Mouse (Mus musculus): ENCODE data around the gene Elmo2.

Elmo2 gene

DNA sequence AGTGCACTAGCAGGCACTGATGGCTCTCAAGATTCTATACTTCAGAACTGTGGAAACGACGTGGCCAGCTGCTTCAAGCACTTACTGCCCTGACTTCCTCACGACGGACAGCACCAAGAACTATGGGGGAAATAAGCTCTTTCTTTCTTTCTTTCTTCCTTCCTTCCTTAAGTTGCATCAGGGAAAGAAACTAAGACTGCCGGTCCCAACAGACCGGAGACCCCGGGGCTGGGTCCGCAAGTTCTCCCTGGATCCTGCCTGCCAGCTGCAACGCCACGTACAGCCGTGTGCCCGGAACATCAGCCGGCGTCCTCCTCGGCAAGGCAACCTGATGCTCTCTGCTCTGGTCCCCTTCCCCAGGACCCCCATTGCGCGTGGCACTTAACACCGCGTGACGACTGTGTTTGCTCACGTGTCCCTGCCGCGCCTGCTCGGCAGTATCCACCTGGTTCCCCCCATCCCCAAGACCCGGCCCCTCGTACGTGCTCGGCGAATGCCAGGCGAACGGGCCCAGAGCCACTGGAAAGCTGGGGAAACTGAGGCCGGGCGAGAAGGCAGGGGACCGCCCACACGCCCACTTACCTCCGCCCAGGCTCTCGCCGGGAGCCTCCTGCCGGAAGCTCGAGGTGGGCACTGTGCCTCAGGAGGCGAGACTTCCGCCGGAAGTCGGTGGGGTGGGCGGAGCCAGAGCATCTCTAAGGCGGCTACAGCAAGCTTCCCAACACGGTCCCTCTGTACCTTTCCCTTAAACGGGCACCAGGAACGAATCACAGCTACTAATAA is 38.9 kb downstream of the Elmo2 start, which contains the start of gene Slc35c2:
TSS of gene Slc35c2 (minus strand) at position 668 of the 783 bp plus-strand sequence.
- peak; percentile 96 to 97 for DNase-seq

DNA sequence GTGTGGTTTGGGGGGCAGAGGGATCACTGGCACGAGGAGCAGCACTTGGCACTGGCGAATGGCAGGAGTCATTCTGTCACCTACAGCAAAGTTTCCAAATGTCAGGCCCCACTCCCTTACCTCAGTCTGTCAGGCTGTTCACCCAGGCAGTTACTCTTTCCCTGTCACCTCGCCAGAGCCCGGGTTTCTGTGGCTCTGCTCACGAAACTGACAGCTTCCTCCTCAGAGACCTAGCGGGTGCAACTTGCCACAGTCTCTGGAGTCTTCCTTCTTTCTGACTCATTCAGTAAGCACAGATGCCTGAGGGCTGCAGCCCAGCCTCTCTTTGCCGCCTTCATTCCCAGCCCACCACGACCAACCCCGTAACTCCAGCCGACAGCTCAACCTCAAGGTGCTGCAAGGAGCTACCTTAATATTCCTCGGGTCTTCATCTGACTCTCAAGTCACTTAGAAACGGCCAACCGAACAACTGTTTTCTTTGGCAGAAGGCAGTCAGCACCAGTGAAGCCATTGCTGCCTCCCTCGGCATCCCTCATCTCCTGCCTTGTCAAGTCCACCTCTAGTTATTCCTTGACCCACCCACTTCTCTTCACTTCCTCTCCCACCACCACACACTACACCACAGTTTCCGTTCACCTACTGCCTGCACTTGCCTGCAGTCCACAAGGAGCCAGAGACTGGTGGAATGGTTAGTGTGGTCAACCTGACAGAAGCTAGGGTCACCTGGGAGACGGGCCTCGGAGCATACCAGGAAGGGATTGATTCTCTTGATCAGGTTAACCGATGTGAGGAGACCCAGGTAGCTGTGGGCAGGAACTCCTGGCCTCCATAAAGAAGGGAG is 39.7 kb downstream of the Elmo2 start:
- peak in 1 of 2 experiments; percentile 67 for DNase-seq

DNA sequence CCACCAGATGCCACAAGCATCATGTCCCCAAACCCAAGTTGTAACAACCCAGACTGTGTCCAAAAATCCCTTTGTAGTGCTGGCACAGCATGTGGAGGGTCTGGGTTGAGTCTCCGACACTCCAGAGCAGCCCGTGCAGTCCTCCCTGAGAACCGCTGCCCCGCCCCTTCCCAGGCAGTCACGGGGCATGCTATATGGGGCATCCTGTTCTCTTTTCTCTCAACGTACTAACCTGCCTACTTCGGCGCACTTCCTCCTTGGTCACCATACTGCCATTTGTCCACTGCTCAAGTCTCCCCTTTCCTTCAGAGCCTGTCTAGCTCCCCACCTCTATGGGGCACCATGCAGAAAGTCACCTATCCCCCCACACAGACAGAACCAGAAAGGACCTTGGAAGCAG is 40.7 kb downstream of the Elmo2 start:
- peak in 1 of 2 experiments; percentile 21 for DNase-seq

DNA sequence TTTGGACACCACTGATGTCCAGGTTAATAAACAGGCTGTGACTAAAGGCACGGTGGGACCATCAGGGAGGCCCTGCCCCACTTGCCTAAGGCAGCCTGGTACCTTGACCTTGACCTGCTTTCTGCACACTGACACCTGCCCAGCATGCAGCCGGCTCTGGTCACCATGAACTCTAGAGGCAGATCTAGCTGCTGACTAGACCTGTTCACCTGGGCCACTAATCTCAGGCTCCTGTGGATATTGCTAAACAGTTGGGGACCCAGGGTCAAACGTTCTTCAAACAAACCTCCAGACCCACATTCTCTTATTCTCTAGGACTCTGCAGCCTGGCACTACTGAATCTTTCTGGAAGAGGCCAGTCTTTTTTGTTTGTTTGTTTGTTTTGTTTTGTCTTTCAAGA is 41.2 kb downstream of the Elmo2 start:
- DNase-seq, result no peak

DNA sequence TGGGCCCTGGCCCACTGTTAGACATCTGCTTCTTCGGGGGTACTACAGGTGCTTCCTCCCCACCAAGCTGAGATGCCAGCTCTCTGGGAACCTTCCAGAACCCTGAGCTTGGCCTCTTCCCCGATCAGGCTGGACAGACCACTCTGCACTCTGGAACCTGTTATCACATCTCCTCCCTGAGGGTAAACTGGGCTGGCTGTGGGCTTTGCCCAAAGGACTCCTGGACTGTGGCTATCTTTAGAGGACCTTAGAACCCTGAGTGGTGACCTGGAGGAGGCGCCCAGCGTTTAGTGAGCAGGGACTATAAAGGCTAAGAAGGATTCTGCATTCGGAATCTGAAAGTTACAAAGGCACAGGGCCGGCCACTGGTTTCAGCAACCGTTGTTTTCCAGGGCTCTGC is 41.9 kb downstream of the Elmo2 start:
- DNase-seq, result no peak

DNA sequence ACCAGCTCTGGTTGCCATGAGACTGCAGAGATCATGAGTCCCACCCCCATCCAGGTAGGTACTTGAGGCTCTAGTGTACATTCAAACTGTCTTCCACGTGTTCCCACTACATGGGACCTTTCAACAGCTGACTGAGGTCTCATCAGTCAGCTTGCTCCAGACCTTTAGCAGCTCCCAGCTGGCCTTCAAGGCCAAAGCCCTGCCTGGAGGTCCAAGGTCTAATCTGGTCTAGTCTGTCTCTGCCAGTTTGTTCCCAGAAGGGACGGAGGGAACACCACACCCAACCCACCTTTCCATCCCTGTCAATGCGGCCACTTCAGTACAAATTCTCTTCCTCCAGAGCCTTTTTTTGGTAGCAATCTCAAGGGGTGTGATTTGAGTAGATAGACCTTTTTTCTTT is 42.6 kb downstream of the Elmo2 start:
- no peak for DNase-seq

DNA sequence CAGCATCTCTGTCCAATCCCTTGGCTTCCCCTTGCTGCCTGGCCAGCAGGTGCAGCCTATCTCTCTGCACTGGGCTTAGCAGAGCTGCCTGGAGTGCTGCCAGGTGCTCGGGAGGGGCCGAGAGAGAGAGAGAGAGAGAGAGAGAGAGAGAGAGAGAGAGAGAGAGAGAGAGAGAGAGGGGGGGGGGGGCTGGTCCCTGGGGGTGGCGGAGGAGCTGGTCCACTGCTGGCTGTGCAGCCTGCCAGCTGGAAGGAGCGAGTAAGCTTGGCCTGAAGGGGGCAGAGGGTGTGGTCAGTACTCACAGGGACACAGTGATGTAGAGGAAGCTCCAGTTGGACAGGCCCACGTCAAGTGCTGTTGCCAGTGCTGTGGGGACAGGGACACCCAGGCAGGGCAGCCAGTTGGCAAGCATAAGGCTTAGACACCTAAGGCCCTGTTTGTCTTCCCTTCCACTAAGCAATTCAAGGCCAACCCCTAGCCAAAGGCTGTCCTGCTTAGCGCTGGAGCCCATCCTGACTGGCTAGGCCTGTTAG is 44.4 kb downstream of the Elmo2 start:
- peak; percentile 70 to 74 for DNase-seq

DNA sequence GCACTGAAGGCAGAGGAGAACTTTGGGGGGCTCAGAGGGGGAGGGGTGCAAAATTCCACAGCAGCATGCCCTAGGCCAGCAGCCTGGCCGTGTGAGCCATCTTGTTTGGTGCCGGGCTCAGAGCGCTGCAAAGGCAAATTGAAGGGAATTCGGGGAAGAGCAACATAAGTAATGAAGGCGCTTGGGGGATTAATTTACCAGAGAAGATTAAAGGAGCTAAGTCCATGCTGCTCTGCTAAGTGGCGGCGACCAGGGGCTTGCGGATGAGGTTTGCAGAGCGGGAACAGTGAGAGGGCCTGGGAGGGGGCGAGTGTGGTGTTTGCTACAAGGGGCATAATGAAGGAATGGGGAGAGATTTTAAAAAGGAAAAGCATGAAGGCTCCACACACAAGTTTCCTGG is 46.9 kb downstream of the Elmo2 start:
- no peak for DNase-seq

DNA sequence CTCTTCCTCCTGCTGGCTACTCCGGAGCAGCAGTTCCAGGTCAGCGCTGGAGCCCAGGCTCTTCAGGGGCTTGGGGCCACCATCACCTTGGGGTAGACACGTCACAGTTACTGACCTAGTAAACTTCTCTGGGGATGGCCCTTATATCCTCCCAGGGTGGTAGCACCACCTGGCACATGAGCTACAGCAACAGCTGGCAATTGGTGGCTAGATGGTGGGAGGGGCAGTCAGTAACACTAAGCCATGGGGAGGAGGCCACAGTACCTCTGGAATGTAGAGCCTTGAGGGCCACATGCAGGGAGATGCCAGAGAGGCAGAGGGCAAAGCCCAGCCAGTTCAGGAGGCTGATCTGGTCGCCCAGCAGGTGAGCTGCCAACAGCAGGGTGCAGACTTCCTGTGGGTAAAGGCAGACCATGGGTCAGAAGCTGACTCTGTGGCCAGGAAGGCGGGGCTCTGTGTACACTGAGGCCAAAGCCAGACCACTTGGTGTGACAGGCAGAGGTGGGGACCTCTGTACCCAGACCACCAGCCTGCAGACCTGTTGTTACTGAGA is 49.0 kb downstream of the Elmo2 start:
- DNase-seq, result no peak

DNA sequence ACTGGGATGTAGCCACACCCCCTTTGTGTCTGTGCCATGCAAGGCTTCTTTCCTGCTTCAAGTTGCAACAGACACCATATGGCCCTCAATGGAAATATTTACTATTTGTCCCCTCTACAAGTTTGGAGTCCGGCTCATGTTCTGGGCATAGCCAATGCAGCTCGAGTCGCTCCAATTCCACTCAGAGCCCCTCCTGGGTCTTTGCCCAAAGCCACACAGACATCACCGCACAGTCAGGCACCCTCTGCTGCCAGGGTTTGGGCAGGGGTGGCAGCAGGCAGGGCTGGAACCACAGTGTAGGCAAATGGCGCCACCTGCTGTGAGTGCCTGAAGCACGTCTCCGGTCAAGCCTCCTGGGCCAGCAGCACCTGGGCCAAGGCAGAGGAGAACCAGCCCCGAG is 50.5 kb downstream of the Elmo2 start:
- DNase-seq, result peak; percentile 92 to 95

DNA sequence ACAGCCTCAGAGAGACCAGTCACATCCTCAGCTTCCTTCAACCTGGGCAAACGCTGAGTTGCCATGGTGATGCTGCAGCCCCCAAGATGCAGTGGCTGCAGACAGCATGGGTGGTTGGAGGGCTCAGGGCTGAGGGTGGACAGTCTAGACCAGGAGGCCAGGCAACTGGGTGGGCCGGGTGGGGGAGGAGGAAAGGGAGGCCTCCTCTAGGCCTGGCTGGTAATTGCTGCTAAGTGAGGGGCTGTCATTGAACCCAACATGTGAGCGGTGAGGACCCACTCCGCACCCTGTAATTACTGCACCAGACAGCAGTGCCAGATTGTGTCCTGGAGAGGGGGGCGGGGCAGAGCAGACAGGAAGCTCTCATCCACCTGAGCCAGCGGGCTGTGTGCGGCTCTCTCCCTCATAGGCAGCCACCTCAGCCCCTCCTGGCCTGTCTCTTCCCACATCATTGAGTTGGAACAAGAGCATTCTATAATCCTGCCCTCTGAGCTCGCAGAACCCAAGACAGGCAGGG is 51.1 kb downstream of the Elmo2 start:
- peak in 1 of 2 experiments; percentile 66 for DNase-seq

DNA sequence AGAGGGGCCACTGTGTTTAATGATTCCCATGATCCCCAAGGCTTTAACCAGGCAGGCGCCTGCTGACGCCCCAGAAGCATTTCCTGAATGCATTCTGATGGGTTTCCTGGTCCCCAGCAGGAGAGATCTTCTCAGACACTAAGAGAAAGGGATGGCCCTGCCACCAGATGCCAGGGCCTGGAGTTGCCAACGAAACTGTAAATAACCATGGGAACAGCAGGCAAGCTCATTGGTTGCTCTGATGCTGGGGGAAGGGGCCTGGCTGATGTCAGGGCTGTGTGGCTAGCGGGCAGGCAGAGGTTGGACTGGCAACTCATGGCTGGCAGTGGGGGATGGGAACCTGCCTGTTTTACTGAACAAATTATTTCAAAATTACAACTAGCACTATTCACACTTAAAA is 52.7 kb downstream of the Elmo2 start:
- no peak for DNase-seq

DNA sequence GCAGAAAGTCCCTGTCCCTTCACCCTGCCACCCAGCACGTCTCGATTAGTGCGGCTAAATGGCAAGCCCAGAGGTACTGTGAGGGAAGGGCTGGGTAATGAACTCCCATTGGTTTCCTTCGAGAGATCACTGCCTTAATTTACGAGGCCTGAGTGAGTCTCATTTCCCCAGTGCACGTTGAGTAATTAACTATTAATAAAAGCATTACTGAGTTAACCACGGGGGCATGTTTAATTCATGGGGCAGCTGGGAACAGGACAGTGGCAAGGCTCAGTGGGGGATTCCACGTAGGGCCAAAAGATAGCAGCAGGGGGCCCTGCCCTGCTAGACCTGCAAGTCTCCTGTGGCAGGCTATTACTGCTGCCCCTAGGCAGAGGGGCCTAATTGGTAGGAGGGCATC is 55.0 kb downstream of the Elmo2 start:
- DNase-seq, result peak in 1 of 2 experiments; percentile 21

DNA sequence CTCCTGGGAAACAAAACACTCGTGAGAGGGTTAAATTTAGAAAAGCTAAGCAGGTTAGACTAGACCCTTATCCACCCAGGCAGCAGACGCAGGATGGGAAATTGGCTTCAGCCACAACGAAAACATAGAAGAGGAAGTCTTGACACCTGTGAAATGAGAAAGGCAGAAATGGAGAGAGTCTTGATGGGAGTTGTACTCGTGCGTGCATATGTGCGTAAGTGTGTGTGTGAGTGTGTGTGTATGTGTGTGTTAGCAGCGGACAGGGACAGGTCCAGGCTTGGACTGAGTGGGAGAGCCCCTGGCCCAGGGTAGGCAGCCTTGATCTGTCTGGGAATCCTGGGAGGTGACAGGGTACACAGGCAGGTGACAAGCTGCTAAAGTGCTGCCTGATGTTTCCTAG is 55.4 kb downstream of the Elmo2 start:
- no peak for DNase-seq

DNA sequence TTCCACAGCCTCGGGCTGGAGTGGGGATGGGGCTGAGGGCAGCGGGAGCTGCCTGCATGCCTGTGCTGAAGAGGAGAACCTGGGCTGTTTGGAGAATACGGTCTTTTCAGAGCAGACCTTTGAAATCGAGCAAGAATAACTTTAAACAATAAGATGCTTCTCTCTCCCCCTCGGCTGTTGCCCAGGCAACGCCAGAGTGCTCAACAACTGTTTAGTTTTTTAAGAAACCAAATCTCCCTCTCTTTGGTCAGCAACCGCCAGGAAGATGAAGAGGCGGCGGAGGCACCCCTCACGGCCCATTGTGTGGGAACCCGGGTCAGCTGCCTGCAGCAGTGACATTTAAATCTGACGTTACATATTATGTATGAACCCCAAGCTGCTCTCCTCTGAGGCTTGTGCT is 59.5 kb downstream of the Elmo2 start:
- DNase-seq, result no peak

DNA sequence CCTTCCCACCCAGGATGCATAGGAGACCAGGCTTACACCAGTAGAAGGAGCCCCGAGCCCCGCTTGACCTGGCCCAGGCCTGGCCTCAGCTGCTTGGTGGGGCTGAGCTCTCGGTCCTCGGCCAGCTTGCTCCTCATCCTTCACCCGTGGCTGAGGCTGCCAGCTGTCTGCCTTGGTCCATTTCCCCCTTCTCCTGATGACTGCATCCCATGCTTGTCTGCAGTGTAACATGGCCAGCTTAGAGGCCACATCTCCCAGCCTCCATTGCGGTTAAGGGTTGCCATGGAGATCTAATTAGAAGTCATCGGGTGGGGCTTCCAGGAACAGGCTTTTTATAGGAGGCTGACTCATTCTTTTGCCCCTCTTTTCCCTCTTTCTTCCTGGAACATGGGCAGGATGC is 62.4 kb downstream of the Elmo2 start:
- DNase-seq, result no peak

DNA sequence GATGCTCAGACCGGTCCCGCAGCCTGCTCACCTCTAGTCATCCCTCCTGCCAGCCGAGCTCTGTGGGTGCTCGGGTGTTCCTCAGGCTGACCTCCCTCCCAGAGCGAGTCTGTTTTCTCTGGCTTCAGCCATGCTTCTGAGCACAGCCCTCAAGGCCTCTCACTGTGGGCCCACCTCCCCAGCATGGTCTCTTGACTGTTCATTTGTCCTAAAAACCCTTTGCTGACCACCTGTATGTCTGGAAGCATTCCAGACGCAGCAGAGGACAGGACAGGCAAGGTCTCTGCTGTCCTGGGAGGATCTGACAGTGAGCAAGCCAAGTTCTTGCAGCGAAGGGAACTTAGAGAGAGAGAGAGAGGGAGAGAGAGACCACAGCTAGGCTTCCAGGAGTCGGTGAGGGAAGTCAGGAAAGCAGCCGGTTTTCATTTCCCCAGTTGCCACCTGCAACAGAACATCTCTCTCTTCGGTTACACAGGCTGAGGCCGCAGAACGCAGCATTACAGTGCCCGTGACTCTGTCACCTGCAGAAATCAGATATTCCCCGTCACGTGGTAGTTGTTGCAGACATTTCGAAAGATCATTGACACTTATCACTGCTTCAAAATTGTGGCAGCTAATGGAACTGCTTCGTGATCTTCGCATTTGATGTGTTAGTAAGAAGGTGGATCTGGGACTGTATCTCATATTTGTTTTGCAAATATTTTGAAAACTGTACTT is 63.8 kb downstream of the Elmo2 start:
- DNase-seq, result no peak

DNA sequence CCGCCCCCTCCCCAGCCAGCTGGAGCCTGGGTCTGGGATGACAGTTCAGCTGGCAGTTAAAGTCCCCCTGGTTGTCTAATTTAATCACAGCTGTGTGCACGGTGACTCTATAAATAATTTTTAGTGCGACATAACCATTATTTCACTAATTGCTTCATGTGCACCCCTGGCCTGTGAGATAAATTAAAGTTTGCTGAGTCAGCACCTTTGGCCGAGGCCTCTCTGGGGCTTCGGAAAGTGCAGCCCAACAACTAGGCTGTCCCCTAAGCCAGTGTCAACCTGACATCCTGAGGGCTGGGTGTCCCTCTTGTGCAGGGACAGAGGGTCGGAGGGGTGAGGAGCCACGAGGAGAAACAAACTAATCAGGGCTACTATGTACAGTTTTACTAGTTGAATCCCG is 66.4 kb downstream of the Elmo2 start:
- DNase-seq, result no peak

DNA sequence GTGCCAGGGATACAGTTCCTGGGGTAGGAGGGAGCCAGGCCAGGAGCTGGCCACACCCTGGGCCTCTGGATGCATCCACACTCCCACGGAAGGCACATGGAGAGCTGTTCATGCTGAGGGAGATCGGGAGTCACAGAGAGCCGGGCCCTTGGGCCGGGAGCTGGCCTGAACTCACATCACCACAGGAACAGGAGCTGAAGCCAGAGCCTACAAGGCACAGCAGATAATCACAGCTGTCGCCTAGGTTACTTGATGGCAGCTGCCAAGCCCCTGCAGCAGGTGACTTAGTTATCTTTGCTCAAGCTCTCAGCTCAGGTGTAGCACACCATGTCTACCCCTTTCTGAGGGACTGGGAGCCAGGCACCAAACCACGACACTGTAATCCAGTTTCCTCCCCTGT is 68.0 kb downstream of the Elmo2 start:
- DNase-seq, result peak; percentile 47 to 51

DNA sequence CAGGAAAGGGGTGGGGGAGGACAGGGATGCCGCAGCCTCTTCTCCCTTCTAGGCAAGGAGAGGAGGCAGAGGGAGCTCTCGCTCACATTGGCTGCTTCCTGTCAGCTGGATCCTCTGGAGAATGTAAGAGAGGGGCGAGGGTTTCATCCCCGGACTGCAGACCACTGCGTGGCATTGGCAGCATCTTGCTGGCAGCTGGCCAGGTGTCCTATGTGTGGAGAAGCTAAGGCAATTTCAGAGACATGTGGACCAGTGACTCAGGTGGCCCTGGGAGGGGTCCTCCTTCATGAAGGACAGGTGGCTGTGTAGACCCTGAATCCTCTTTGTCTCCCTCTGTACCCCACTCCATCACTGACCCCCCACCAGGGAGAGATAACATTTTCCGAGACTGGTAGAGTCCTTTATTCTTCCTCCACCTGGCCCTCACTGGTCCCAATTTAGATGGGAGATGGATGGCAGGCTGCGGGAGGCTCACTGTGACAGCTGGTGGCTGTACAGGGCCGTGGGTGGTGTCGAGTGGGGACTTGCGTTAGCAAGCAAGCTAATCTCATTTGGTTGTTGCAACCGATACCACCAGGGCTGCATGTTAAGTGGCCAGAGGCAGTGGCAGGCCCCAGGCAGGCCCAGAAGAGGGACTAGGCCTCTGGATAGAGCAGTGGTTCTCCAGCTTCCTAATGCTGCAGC is 69.0 kb downstream of the Elmo2 start:
- DNase-seq, result peak; percentile 63 to 74

DNA sequence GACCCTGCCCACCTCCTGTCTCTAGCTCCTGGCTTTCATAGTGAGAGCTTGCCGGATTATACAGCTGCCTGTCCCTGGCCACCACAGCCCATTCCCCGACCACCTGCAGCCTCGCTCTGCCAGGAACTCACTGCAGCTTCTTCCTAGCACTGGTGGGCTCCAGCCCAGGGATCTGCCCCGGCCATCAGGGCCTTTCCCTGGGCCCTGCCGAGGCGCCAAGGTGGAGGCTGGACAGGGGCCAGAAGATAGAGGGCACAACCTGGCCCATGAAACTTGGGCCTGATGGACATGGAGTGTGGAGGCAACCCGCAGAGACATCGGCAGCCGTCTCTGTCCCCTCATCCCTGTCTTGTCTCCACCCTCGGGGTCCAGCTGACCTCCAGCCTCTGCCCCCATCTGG is 70.1 kb downstream of the Elmo2 start:
- peak; percentile 71 to 79 for DNase-seq

DNA sequence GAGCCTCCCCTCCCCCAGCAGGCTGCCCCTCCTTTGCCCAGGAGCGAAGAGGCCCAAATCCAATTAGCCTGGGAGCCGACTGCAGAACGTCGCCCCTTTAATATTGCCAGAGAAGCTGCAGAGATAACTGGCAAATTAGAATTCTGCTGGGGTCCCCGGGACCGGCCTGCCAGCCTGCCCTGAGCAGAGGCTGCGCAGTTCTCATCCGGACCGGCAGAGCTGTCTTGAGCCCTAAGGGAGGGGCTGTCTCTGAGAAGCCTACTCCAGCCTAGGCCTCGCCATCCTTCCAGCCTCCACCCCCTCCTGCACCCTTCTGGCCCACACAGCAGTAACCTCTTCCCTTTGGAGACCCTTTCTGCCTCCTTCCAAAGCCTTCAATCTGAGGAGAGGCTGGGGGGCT is 72.4 kb downstream of the Elmo2 start:
- no peak for DNase-seq
